Mouse (Mus musculus): ENCODE results near the gene Selenoo. TPM values are rescaled to one million over a fixed set of nuclear protein-coding genes. Genes with fewer than 3 reads are reported as not detected.

The Selenoo gene
- polyA plus RNA-seq, 1 experiment from 2014 or later, result 10.1 TPM

- H3K36me3 ChIP-seq, result peaks cover 91% of the 10 kb centered on the region
- no peaks in the 10 kb centered on the region for H3K4me1 ChIP-seq (replicated peaks)
- H3K4me3 ChIP-seq, result no peak overlapping the region
- no peaks in the 10 kb centered on the region for H3K27me3 ChIP-seq
- H3K4me2 ChIP-seq, result no peak overlapping the region
- no peak overlapping the region for H3K27ac ChIP-seq
- ATAC-seq (replicated peaks; ENCODE audit: insufficient number of reproducible peaks, insufficient read depth, low FRiP score, low read depth), result no peak
- WGBS, result 88% methylated on average over 10 of the region's 10 CpGs
- H3K9me3 ChIP-seq (replicated peaks), result no peaks in the 10 kb centered on the region
- H3K9ac ChIP-seq, result no peak overlapping the region
Observed at GRCm38 (mm10) chr15:89103921-89104320, 15.0 kb downstream of the Selenoo start.

DNA sequence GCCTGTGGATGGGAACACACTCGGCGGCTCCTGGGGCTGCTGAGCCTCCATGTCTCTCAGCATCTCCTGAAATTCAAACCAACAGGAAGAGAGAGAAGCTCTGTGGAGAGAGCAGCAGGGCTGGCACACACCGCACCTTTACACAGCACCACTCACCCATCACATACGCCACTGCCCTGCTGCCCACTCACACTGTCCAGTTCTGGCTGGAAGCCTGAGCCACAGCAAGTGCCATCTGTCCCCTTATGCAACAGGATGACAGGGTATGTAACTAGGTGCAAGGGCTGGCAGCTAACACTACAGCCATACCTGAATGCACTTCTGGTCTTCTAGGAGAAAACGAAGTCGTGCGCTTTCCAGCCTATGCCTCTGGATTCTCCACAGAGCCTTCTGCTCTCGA, 15.5 kb downstream of the Selenoo start:
- 95% methylated on average over 8 of the region's 8 CpGs for WGBS
- H3K36me3 ChIP-seq, result peaks cover 91% of the 10 kb centered on the region
- no peaks in the 10 kb centered on the region for H3K9me3 ChIP-seq (replicated peaks)
- H3K27ac ChIP-seq, result no peak overlapping the region
- H3K4me1 ChIP-seq (replicated peaks), result no peaks in the 10 kb centered on the region
- H3K9ac ChIP-seq, result no peak overlapping the region
- H3K4me2 ChIP-seq, result no peak overlapping the region
- no peak for ATAC-seq (replicated peaks; ENCODE audit: insufficient number of reproducible peaks, insufficient read depth, low FRiP score, low read depth)
- H3K27me3 ChIP-seq, result no peaks in the 10 kb centered on the region
- no peak overlapping the region for H3K4me3 ChIP-seq

- WGBS, result 89% methylated on average over 13 of the region's 13 CpGs
- no peak overlapping the region for H3K4me2 ChIP-seq
- no peak overlapping the region for H3K27ac ChIP-seq
- no peak overlapping the region for H3K4me3 ChIP-seq
- H3K27me3 ChIP-seq, result no peaks in the 10 kb centered on the region
- no peak for ATAC-seq (replicated peaks; ENCODE audit: insufficient number of reproducible peaks, insufficient read depth, low FRiP score, low read depth)
- H3K4me1 ChIP-seq (replicated peaks), result peaks cover 4% of the 10 kb centered on the region; the same call in 1 of the 2 replicates
- H3K9ac ChIP-seq, result no peak overlapping the region
- no peaks in the 10 kb centered on the region for H3K9me3 ChIP-seq (replicated peaks)
- H3K36me3 ChIP-seq, result peaks cover 88% of the 10 kb centered on the region
Observed at GRCm38 (mm10) chr15:89106073-89106472, 17.2 kb downstream of the Selenoo start.

GRCm38 (mm10) chr15:89106976-89107375, 18.1 kb downstream of the Selenoo start:
- peaks cover 86% of the 10 kb centered on the region for H3K36me3 ChIP-seq
- no peaks in the 10 kb centered on the region for H3K9me3 ChIP-seq (replicated peaks)
- ATAC-seq (replicated peaks; ENCODE audit: insufficient number of reproducible peaks, insufficient read depth, low FRiP score, low read depth), result no peak
- no peak overlapping the region for H3K9ac ChIP-seq
- no peak overlapping the region for H3K27ac ChIP-seq
- H3K4me3 ChIP-seq, result no peak overlapping the region
- H3K27me3 ChIP-seq, result no peaks in the 10 kb centered on the region
- no peak overlapping the region for H3K4me2 ChIP-seq
- WGBS, result 89% methylated on average over 1 of the region's 1 CpGs
- H3K4me1 ChIP-seq (replicated peaks), result peaks cover 4% of the 10 kb centered on the region; the same call in 1 of the 2 replicates

GRCm38 (mm10) chr15:89110147-89110546, 21.3 kb downstream of the Selenoo start:
- Histone ChIP-seq H3K4me3 (no peak overlapping the region), H3K4me2 (no peak overlapping the region), H3K27me3 (no peaks in the 10 kb centered on the region), H3K36me3 (peaks cover 83% of the 10 kb centered on the region), H3K4me1 (replicated peaks) (peaks cover 4% of the 10 kb centered on the region; the same call in 1 of the 2 replicates), H3K27ac (no peak overlapping the region), H3K9ac (no peak overlapping the region), H3K9me3 (replicated peaks) (no peaks in the 10 kb centered on the region)
- WGBS, result 58% methylated on average over 9 of the region's 9 CpGs
- 0 out of 2 replicates have a peak, but pooled peaks have one; percentile 50 for ATAC-seq (replicated peaks; ENCODE audit: insufficient number of reproducible peaks, insufficient read depth, low FRiP score, low read depth)

GRCm38 (mm10) chr15:89118007-89118406, 29.1 kb downstream of the Selenoo start:
- Histone ChIP-seq H3K4me3 (no peak overlapping the region), H3K4me2 (no peak overlapping the region), H3K9ac (no peak overlapping the region), H3K9me3 (replicated peaks) (no peaks in the 10 kb centered on the region), H3K4me1 (replicated peaks) (peaks cover 28% of the 10 kb centered on the region), H3K36me3 (peaks cover 33% of the 10 kb centered on the region), H3K27ac (no peak overlapping the region), H3K27me3 (no peaks in the 10 kb centered on the region)
- ATAC-seq (replicated peaks; ENCODE audit: insufficient number of reproducible peaks, insufficient read depth, low FRiP score, low read depth), result no peak

- Histone ChIP-seq H3K9ac (peak within 1 kb of the TSS; percentile 91), H3K4me1 (replicated peaks) (peaks cover 43% of the 10 kb centered on the region), H3K4me3 (peak within 1 kb of the TSS; percentile 98), H3K9me3 (replicated peaks) (no peaks in the 10 kb centered on the region), H3K27ac (peak within 1 kb of the TSS; percentile 75), H3K27me3 (no peaks in the 10 kb centered on the region), H3K36me3 (peaks cover 15% of the 10 kb centered on the region), H3K4me2 (peak within 1 kb of the TSS; percentile 96)
- WGBS, result under 1% methylated on average over 47 of the region's 47 CpGs
- peak; percentile 83 for ATAC-seq (replicated peaks; ENCODE audit: insufficient number of reproducible peaks, insufficient read depth, low FRiP score, low read depth)
Observed at GRCm38 (mm10) chr15:89122649-89123366, 33.9 kb downstream of the Selenoo start, which contains the start of gene Tubgcp6. TSS of gene Tubgcp6 (minus strand) at chr15:89123112.

GRCm38 (mm10) chr15:89123595-89123994, 34.7 kb downstream of the Selenoo start:
- peak overlapping the region; percentile 75 for H3K27ac ChIP-seq
- no peaks in the 10 kb centered on the region for H3K9me3 ChIP-seq (replicated peaks)
- H3K9ac ChIP-seq, result peak overlapping the region; percentile 91
- peak overlapping the region; percentile 96 for H3K4me2 ChIP-seq
- no peaks in the 10 kb centered on the region for H3K27me3 ChIP-seq
- ATAC-seq (replicated peaks; ENCODE audit: insufficient number of reproducible peaks, insufficient read depth, low FRiP score, low read depth), result no peak
- peaks cover 47% of the 10 kb centered on the region for H3K4me1 ChIP-seq (replicated peaks)
- 35% methylated on average over 11 of the region's 11 CpGs for WGBS
- peak overlapping the region; percentile 98 for H3K4me3 ChIP-seq
- H3K36me3 ChIP-seq, result peaks cover 14% of the 10 kb centered on the region

GRCm38 (mm10) chr15:89124312-89124711, 35.4 kb downstream of the Selenoo start:
- no peak overlapping the region for H3K27ac ChIP-seq
- no peaks in the 10 kb centered on the region for H3K27me3 ChIP-seq
- H3K4me3 ChIP-seq, result no peak overlapping the region
- WGBS, result 83% methylated on average over 3 of the region's 3 CpGs
- ATAC-seq (replicated peaks; ENCODE audit: insufficient number of reproducible peaks, insufficient read depth, low FRiP score, low read depth), result no peak
- no peaks in the 10 kb centered on the region for H3K9me3 ChIP-seq (replicated peaks)
- peaks cover 51% of the 10 kb centered on the region for H3K4me1 ChIP-seq (replicated peaks)
- no peak overlapping the region for H3K4me2 ChIP-seq
- no peak overlapping the region for H3K9ac ChIP-seq
- H3K36me3 ChIP-seq, result peaks cover 14% of the 10 kb centered on the region

- Histone ChIP-seq H3K4me3 (no peak overlapping the region), H3K27ac (no peak overlapping the region), H3K9me3 (replicated peaks) (no peaks in the 10 kb centered on the region), H3K4me2 (no peak overlapping the region), H3K36me3 (peaks cover 8% of the 10 kb centered on the region; the same call in 1 of the 2 replicates), H3K4me1 (replicated peaks) (peaks cover 45% of the 10 kb centered on the region), H3K27me3 (no peaks in the 10 kb centered on the region), H3K9ac (no peak overlapping the region)
- WGBS, result 92% methylated on average over 9 of the region's 9 CpGs
- no peak for ATAC-seq (replicated peaks; ENCODE audit: insufficient number of reproducible peaks, insufficient read depth, low FRiP score, low read depth)
Observed at GRCm38 (mm10) chr15:89125351-89125750, 36.5 kb downstream of the Selenoo start.

DNA sequence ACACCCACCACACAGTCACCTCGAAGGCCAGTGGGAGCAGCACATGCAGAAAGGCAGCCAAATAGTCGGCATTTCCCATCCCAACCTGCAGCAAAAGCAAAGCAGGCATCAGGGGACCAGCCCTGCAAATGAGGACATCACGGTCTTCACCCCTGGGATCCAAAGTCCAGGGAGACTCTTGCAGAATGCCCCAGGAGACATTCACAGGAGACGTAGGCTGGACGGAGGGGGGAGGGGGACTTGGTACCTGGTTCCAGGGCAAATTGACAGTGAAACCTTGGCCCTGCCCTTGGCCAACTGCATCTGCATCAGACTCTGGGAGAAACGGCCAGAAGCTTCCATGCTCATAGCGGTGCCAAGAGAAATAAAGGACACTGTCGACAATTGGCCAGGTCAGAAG, 37.7 kb downstream of the Selenoo start:
- Histone ChIP-seq H3K9me3 (replicated peaks) (no peaks in the 10 kb centered on the region), H3K27me3 (no peaks in the 10 kb centered on the region), H3K9ac (no peak overlapping the region), H3K4me1 (replicated peaks) (peaks cover 33% of the 10 kb centered on the region), H3K27ac (no peak overlapping the region), H3K4me2 (no peak overlapping the region), H3K36me3 (peaks cover 8% of the 10 kb centered on the region; the same call in 1 of the 2 replicates), H3K4me3 (no peak overlapping the region)
- 86% methylated on average over 8 of the region's 8 CpGs for WGBS
- ATAC-seq (replicated peaks; ENCODE audit: insufficient number of reproducible peaks, insufficient read depth, low FRiP score, low read depth), result no peak
